Mouse (Mus musculus) bone marrow, adult 2 months (tissue): ENCODE data around the gene Sbf2.

ENCODE experiments used
- CTCF ChIP-seq: fragments of 200-500 bp; IDR thresholded peaks from 2 replicates; pipeline ENCODE4 v1.5.1; 2011; ENCODE audit warnings: low read length, control low read depth; ENCODE audit not compliant: control insufficient read depth, insufficient read depth
- POLR2A ChIP-seq: fragments of 200-500 bp; IDR thresholded peaks from 2 replicates; pipeline ENCODE4 v1.6.1; 2011; ENCODE audit warnings: low read depth, mild to moderate bottlenecking, control low read depth, low read length, borderline replicate concordance; ENCODE audit not compliant: control insufficient read depth

GRCm38 (mm10) chr7:110627486-110628272, 13.0 kb upstream of the Sbf2 start, which contains the start of gene Adm:
- TF ChIP-seq CTCF (no peak), POLR2A (no peak)
